Mouse (Mus musculus) CD4-positive, CD25-positive, alpha-beta regulatory T cell, adult 2 months (primary cell): ENCODE results near the gene Slc24a5.
"Not testable (repeated sequence)": the region's sequence is repeated elsewhere in the genome, so short reads cannot be mapped to it uniquely, and the experiment has no call there.

Source experiments
- DNase-seq: peaks from one replicate; pipeline ENCODE4 v3.0.0-alpha.2; 2012; ENCODE audit warnings: low read depth, low spot score

Gene Slc24a5

DNA sequence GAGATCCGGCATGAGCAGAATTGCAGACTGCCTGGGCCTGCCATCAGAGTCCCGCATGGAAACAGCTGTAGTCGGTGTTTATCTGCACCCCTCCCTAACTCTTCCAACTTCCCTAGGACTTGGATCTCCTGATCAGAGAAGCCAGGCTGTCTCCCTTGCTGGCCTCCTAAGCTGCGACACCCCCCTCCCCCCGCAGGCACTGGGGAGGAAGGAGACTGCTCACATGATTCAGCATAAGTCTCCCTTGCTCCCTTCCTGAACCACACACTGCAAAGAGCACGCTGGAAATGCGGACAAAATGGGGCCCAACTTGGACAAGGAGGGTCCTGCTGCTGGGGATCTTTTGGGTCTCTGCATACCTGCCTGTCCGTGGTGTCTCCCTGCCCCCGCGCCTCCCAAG lies at the start of gene Slc24a5:
Slc24a5 (plus strand) TSS at position 231 of the 400 bp plus-strand sequence.
- no peak for DNase-seq

DNA sequence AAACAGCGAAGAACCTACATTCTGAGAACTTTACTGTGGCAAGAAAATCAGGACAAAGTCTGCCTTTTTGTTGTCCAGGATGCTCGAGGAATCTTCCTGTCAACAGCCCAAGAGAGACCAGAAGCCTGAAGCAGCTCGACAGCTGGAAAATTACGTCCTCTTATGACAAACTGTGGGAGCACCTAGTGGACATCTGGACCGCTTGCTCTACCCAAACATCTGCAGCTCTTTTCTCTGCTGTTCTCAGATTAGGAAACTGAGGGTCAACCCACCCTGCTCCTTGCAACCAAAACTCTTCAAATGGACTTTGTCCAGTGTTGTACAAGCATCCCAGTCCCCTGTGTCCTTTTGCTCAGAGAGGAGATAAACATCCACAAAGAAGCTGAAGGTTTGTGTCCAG lies 43.5 kb upstream of the Slc24a5 start:
- no peak for DNase-seq

DNA sequence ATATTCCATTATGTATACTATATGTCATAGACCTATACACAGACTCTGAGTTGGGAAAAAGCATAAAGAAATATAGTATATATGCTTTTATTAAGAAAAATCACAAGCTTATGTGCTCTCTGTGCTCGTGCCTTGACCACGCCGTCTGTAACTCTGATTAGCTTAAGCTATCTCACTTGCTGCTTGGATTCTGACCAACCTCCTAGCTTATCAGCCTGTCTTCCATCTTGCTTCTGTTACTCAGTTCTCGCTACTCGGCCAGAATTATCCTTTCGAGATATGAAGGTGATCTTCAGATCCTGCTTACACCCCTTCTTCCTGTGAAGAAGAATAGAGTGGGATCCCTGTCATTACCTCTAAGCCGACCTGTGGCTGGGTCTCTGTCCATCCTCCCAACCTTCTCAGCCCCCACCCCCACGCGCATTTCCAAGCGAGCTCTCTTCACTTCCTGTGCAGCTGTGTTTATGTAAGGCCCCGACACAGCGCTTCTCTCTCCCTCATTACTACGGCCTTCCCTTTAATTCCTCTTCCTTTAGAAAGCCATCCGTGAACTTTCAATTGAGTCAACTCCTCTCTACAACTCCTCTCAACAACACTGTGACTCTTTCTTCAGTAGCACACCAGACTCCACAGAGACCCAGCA lies 41.4 kb upstream of the Slc24a5 start:
- DNase-seq: no peak

DNA sequence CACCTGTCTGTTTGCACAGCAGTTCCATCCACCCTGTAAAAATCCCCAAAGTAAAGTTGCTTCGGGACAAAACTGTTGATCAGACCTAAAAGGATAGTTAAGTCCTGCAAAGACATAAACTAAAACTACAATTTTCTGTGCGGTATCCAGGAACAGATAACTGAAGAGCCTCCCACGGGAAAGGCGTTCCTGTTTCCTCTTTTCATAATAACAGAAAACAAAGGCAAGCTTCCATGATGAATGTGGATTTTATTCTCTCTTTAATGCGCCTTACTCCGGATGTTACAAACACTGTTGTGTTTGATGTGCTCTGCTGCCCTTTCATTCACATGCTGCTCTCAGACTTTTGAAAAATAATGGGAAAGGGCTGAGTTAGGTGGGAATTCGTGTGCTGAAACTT lies 37.3 kb upstream of the Slc24a5 start:
- DNase-seq: no peak

DNA sequence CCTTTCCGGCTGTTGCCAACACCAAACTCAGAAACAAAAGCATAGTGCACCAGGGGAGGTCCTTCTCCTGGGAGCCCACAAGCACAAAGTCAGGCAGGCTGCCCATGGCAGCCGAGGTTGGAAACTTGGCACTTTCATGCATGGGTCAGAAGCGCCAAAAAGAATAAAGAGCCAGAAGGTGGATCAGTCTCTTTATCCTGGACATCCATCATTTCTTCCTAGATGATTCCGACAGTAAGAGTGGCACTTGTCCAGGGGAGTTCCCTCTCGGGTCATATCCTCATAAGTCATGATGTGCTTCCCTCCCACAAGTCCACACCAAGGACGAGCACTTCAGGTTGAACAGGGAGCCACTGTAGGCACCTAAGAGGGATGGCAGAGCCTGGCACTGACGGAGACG lies 36.8 kb upstream of the Slc24a5 start:
- no peak for DNase-seq

DNA sequence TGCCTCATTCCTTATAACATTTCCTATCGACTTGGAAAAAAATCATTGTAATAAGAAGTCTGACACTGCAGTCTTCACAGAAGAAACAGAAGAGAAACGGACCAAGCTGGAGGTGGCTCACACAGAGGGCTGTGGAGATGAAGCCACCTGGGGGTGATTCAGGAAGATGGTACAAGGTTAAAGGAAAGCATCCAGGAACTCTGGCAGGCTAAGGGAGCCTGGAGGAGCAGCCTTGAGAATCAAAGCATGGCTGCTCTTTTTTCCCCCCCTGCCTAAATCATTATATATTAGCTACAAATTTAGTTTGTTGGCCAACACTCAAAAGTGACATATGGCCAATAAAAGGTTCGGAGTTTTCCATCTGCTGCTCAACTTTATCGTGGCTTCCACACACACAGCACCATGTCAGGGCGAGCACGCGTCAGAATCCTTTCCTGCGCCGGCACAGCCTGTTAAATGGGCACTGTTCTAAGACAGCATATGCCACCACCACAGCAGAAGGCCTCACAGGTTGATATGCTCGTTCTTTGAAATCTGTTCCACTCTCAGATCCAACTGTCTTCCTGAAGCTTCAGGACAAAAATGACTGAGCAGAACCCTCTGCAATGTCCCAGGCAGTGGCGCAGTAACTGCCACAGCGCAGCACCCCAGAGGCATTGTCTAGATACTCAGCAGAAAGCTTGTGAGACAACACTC lies 36.2 kb upstream of the Slc24a5 start:
- DNase-seq: no peak

DNA sequence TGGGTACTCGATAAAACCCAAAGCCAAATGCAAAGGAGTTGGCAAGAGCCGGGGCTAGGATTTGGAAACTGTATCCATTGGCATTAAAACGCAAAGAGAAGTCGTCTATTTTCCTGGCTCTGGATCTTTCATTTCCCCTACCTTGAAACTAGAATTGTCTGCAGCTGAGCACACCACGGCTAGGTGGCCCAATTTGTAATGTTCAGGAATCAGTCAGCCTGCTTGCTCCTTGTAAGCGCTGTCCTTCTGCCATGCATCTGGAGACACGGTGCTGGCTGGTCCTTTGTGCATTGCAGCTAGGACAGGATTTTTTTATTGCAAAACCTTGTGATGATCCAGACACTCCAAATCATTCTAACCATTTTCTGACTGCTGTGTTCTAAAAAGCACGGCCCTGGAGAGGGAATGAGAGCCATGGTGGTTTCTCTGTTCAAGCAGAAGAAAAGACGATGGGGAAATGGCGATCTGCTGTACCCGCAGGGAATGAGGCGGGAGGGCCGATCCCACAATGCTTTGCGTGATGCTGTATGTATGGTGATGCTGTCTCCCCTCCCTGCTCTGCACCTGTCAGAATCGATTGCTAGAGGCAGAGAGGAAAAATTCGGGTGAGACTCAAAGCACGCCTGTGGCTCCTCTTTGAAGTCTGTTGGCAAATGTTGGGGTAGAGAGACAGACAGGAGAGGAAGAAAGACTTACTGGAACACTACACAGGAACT lies 35.5 kb upstream of the Slc24a5 start:
- no peak for DNase-seq

DNA sequence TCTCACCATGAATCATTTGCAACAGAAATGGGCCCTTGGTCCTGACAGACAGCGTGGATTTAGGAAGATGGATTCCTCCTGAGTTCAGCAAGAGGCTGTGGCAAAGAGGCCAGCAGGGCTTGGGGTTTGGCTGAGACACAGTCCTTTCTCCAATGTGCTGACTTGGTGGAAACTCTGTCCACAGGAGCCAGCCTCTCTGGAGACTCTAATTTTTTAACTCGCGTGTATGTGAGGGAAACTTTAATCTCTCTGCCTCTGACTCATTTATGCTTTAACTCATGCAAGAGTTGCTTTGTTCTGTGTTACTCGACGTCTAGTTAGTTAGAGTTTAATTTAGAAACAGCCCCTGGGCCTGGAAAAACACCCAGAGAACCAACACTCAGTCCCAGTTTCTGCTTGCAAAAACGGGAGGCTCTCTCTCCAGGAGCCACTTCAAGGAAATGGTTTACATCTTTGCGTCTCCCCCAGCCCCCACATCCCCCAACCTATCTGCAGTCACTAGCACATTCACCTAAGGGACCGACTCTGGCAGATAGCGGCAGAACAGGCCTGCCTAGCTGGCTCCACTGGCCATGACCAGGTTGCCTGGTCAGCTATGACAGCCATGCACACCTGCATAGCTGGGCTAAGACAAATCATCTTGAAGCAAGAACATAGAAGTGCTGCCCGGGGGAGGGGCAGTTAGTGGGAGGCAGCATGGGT lies 34.7 kb upstream of the Slc24a5 start:
- DNase-seq: no peak

DNA sequence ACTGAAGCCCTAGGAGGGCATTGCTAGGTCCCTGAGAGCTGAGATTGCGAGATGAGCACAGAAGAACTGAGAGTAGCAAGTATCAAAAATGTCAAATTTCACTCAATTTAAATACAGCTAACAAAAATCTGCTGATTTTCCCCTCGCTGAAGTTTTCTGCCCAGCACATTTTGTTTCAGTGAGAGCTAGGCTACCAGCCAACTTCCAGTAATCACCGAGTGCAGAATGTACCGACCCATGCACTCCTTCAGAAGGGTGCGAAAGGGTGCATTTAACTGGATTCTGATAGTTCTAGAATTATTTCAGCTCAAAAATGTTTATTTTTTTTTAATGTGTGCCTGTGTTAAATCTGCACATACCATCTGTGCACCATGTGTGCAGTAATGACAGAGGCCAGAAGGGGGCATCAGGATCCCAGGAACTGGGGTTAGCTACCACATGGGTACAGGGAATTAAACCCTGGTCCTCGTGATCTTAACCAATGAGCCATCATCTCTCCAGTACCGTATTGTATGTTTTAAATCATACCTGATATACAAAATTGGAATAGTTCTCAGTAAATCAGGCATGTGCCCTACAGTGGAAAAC lies 12.5 kb upstream of the Slc24a5 start:
- DNase-seq: peak; percentile 7

DNA sequence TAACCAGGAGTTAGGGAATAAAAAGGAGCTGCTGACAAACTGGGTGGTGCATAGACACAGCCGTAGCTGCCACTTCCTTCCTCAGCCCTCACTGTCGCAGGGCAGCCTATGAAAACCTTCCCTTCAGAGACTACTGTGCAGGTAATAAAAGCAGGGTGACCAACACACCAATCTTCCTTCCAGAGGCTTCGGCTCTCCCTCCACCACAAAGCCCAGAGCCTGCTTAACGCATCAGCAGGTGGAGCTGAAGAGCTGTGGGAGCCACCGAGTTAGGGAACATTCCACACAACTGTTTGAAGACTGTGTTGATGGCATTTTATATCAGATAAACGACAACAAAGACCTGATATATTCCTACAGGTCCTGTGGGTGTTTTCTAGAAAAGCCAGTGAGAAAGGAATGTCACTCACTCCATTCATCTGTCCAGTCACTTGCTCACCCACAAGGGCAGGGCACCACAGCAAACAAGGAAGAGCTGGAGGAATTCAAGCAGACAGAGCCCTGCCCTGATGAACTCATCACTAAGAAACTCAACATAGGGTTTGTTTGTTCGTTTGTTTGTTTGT lies 10.6 kb upstream of the Slc24a5 start:
- no peak for DNase-seq

DNA sequence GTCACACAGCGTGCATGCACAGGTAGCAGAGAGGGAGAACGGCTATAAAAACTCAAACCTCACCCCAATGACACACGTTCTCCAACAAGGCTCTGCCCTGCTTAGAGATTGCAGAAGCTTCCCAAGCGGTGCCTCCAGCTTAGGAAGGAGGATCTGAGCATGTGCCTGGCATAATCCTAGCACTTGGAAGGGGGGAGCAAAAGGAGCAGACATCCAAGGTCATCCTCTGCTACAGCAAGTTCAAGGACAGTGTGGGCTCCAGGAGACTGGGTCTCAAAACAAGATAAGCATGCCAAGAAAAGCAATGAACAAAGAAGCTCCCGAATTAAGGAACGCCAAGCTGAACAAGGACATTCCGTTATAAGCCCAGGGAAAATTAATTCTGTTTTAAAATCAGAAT lies 6.5 kb upstream of the Slc24a5 start:
- DNase-seq: no peak

DNA sequence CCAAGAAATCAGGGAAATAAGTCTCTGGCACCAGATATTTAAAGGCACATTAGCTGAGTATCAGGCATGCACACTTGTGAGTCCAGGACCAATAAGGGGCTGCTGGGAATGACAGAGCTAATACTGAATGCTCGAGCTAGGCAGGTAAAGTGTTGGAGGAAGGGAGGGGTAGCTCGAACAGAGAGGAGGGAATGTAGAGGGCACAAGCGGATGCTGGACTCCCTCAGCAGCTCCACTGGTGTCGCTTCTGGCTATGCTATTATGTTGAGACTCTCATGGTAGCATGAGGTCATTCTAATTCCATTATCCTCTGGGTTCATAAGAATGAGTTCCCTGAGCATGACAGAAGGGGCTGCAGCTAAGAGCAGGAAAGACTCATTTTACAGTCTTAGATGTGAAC lies 5.0 kb upstream of the Slc24a5 start:
- no peak for DNase-seq

DNA sequence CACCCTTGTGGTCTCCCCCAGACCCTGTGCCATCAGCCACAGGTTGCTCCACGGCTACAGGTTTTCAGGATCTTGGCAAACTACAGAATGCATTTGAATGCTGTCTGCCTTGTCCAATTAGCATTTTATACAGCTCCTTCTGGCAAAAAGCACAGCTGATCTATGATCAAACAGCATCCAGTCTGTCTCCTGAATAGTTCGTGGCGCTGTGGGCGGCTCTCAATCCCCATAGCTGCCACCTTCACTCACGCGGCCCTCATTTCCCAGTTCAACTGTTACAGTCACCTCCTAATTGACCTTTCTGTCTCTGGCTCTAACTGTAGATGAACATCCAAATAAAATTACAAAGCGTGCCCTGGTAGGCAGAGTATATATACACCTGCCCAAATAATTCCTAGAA lies 551 bp upstream of the Slc24a5 start:
- DNase-seq: no peak

DNA sequence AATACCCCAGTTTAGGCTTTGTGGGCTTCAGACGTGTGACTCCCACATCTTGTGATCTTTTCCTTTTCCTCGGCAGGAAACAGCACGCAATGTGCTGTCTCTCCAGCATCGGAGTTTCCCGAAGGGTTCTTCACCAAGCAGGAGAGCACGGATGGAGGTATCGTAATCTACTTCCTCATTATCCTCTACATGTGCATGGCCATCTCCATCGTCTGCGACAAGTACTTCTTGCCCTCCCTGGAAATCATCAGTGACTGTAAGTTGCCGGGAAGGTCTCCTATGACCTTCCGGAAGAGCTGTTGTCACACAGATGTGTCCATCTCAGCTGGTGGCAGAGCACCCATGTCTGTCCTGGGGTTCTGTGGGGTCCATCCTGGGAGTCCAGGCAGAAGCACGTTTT lies 772 bp downstream of the Slc24a5 start:
- no peak for DNase-seq

DNA sequence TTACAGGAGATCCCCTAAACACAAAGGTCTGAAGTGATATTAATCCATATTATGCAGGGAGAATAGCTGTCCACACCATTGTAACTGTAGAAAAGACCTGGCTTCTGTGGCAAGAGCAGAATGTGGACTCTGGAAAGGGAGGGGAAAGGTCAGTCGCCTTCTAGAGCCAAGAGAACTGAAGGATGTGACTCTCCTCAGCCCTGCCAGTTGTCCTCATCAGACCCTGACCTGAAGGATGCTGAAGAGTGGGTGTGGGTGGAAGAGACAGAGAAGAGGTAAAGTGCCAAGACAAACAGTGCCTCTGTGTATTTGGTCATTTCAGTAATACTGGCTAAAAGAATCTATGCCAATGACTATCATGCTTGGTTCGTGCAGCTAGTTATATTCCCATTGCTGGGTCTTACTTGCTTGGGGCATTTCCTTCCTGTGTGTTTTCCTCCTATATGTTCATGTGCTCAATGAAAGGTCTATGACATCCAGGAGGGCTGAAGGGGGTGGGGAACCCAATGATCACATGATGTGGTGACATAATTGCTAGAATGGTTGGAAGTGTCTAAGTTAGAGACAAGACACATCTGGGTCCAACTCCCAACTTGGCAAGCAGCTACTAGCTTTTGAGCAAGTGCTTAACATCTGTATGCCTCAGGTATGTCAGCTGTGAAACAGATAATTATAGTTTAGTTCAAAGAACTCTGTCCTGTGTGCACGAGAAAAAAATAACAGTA lies 5.3 kb downstream of the Slc24a5 start:
- no peak for DNase-seq

DNA sequence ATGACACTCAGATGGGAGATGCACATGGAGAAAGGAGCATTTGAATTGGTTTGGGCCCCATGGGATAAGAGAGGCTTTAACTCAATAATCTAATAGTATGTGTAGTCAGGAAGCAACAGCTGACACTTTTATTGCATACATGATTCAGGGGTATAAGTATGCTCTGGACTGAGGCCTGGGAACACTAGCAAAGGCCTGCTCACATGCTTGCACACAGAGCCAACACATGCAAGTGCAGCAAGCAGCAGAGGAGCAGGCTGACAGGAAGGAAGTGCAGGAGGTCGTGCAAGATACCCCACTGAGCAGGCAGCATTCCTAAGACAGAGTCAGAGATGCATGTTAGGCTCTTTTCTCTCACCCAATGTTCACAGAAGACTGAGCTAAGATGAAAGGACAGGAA lies 16.0 kb downstream of the Slc24a5 start:
- no peak for DNase-seq

DNA sequence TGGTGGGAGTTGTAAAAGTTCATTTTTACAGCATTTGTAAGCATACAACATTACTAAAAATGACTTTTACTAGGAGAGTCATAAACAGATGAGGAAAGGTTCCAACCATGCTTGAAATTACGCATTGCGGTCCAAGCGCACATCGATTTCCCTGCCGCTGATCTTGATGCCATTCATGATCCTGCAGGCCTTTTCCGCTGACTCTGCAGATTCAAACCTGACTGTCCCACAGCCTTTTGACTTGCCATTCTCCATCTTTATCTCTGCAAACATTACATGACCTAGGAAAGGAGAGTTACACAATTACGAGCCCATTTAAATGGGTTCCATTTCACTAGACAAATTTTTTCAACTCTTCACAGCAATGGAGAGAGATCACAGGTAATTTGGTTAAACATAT lies 20.8 kb downstream of the Slc24a5 start:
- DNase-seq: no peak

DNA sequence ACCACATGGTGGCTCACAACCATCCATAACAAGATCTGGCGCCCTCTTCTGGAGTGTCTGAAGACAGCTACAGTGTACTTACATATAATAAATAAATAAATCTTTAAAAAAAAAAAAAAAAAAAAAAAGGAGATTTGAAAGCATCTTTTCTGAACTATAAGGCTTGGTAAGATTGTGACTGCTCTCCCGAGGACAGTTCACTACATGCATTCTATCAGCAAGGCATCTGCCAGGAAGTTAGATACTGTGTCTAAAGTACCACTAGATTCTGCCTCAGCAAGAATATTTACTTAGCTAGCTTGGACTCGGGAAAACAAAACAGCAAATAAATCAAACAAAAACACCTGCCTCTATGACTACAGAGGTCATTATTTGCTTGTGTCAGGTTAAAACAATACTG lies 24.2 kb downstream of the Slc24a5 start:
- DNase-seq: not testable (repeated sequence)

DNA sequence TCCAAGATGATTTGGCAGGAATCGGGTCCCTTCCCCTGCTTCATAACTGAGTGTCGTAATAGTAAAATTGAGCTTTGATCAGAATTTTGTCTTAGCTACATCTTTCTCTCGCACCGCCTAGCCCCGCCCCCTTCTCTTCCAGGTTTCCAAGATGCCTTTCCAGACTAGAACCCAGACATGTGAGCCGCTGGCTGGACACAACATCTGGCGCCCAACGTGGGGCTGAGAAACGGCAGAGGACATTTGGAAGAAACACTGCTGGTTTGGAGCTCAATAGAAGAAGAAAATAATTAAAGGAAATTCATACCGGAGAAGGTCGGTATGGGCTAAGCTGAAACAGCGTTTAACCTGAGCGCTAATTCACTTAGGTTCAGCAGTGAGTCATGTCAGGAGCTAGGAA lies 36.6 kb downstream of the Slc24a5 start:
- DNase-seq: not testable (repeated sequence)

DNA sequence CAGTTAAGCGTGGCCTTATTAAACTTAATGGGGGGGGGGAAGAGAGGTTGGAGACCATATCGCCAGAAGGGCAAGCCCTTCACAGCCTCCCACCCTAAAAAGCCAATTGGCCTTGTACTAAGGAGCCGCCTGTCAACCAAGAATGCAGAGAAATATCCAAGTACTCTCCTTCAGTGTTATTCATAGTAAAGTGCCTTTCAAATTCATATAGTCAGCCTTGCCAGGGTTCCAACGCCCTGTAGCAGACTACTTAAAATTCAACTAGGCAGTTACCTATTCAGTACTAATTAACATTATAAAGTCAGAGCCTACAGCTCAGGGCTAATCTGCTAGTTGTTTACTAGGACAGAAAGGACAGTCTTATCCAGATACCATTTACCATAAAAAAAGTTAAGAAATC lies 38.6 kb downstream of the Slc24a5 start:
- DNase-seq: not testable (repeated sequence)
